Mouse (Mus musculus): ENCODE data around the gene Aknad1. TPM values are rescaled to one million over a fixed set of nuclear protein-coding genes. Genes with fewer than 3 reads are reported as not detected.

Aknad1 gene
- polyA plus RNA-seq, 1 experiment: not detected

DNA sequence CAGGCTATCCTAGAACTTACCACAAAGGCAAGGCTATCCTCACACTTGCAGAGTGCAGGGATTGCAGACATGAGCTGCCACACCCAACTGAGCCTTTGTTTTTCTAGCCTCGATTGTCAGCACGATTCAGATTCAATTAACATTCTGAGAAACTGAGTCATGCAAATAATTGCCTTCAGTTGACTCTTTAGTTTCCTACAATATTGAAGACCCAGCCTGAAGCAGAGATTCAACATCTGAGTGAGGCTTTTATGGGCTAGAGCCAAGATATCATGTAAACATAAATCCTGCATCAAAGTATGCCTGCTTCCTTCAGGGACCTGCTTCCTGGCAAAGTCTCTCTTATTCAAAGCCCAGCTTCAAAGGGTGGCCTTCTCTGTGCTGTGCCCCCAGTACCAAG, 24.2 kb downstream of the Aknad1 start:
- Histone ChIP-seq H3K27ac (ENCODE audit: insufficient read depth, low read depth, low read length) (no peak overlapping the region), H3K4me1 (ENCODE audit: control insufficient read depth, insufficient read depth, low read length) (peaks cover 27% of the 10 kb centered on the region), H3K4me3 (ENCODE audit: insufficient read depth, low read length) (no peak overlapping the region)
- no peak for TF ChIP-seq CTCF (IDR thresholded peaks at IDR 0.05; ENCODE audit: low read depth, low read length)
- TF ChIP-seq POLR2A (IDR thresholded peaks at IDR 0.05; ENCODE audit: borderline replicate concordance, low read depth, low read length): no peak

DNA sequence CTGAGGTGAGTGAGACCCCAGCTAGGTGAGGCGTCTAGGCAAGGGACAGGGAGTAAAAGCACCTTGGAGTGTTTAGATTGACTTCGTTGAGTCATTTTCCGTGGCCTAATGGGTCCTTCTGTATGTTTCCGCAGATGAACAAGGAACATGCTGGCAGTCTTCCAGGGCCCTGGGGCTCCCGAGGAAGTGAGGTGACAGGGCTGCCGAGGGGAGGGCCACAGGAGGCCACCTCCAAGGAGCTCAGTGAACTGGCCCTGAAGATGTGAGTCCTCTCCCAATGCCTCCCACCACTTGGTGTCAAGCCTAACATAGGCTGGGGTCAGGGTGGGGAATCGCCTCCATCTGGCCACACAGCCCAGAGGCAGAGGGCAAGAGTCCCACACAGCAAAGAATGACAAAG, 25.5 kb downstream of the Aknad1 start:
- H3K27ac ChIP-seq (ENCODE audit: insufficient read depth, low read depth, low read length): no peak overlapping the region
- no peak for TF ChIP-seq CTCF (IDR thresholded peaks at IDR 0.05; ENCODE audit: low read depth, low read length)
- TF ChIP-seq POLR2A (IDR thresholded peaks at IDR 0.05; ENCODE audit: borderline replicate concordance, low read depth, low read length): no peak
- H3K4me3 ChIP-seq (ENCODE audit: insufficient read depth, low read length): no peak overlapping the region
- peaks cover 27% of the 10 kb centered on the region for H3K4me1 ChIP-seq (ENCODE audit: control insufficient read depth, insufficient read depth, low read length)

DNA sequence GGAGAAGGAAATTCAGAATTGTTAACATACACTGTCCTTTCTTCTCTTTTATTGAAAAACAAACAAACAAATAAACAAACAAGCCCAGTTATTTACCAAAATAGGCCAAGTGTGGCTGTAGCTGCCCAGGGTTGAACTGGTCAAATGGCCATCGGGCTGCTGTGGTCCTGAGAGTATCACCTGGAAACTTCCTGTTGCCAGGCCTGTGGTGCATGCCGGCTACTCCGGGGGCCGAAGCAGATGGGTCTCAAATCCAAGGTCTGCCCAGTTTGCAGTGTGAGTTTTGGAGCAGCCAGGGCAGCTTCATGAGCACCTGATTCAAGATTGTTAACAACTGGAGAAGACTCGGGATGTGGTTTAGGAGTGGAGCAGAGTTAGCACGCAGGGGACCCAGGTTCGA, 26.0 kb downstream of the Aknad1 start:
- peaks cover 27% of the 10 kb centered on the region for H3K4me1 ChIP-seq (ENCODE audit: control insufficient read depth, insufficient read depth, low read length)
- no peak for TF ChIP-seq POLR2A (IDR thresholded peaks at IDR 0.05; ENCODE audit: borderline replicate concordance, low read depth, low read length)
- TF ChIP-seq CTCF (IDR thresholded peaks at IDR 0.05; ENCODE audit: low read depth, low read length): no peak
- H3K4me3 ChIP-seq (ENCODE audit: insufficient read depth, low read length): no peak overlapping the region
- H3K27ac ChIP-seq (ENCODE audit: insufficient read depth, low read depth, low read length): no peak overlapping the region

DNA sequence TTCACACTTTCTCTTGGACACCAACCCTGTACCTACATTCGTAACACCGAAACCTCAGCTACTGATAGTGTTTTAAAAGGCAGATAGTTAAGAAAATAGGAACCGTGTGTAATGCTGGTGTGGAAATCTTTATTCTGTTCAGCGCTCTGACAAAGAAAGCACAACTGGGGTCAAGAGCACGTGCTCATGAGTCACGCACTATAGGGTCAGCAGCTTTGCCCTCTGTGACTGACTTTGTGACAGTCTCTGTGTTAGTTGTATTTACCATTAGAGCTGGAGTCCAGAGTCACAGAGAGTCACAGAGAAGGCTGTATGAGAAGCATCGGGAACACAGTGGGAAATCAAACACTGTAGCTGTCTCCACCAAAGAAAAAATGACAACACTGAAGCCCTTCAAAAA, 27.5 kb downstream of the Aknad1 start:
- TF ChIP-seq CTCF (IDR thresholded peaks at IDR 0.05; ENCODE audit: low read depth, low read length): no peak
- no peak for TF ChIP-seq POLR2A (IDR thresholded peaks at IDR 0.05; ENCODE audit: borderline replicate concordance, low read depth, low read length)
- Histone ChIP-seq H3K4me3 (ENCODE audit: insufficient read depth, low read length) (no peak overlapping the region), H3K4me1 (ENCODE audit: control insufficient read depth, insufficient read depth, low read length) (peaks cover 27% of the 10 kb centered on the region), H3K27ac (ENCODE audit: insufficient read depth, low read depth, low read length) (peak overlapping the region; percentile 72)

DNA sequence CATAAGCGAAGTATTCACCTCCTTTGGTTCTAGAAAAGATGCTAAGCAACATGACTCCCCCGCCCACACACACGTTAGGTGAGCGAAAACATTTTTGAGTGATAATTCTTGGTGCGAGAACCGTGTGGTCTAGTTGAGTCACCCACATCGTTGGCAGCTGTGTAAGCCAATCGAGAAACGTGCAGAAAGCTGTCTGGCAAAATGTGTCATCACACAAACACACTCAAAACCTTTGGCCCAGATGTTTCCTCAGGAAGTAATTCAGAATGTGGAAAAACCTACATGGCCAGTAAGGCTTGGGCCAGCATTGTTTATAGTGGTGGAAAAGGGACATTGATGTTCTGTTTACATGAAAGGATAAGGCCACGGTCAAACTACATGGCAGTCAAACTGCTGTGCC, 28.0 kb downstream of the Aknad1 start:
- TF ChIP-seq POLR2A (IDR thresholded peaks at IDR 0.05; ENCODE audit: borderline replicate concordance, low read depth, low read length) (no peak), CTCF (IDR thresholded peaks at IDR 0.05; ENCODE audit: low read depth, low read length) (no peak)
- H3K27ac ChIP-seq (ENCODE audit: insufficient read depth, low read depth, low read length): peak overlapping the region; percentile 72
- H3K4me1 ChIP-seq (ENCODE audit: control insufficient read depth, insufficient read depth, low read length): peaks cover 27% of the 10 kb centered on the region
- H3K4me3 ChIP-seq (ENCODE audit: insufficient read depth, low read length): no peak overlapping the region

DNA sequence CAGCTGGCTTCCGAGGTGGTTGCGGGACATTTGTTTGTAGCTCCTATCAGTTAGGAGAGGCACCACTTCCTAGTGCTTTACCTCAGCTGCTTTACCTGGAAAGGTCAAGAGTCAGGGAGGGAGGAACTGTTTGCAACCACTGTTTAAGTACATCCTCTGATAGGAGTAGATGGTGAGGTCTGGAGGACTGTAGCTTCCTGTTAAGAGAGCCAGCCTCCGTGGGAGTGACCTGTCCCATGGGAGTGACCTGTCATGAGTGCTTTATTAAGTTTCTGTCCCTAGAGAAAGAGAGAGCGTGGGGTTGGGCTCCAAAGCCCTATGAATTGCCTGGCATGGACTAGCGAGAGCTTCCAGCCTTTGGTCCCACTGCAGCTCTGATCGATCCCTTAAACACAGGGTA, 30.1 kb downstream of the Aknad1 start:
- Histone ChIP-seq H3K4me1 (ENCODE audit: control insufficient read depth, insufficient read depth, low read length) (peaks cover 27% of the 10 kb centered on the region), H3K4me3 (ENCODE audit: insufficient read depth, low read length) (no peak overlapping the region), H3K27ac (ENCODE audit: insufficient read depth, low read depth, low read length) (no peak overlapping the region)
- TF ChIP-seq POLR2A (IDR thresholded peaks at IDR 0.05; ENCODE audit: borderline replicate concordance, low read depth, low read length) (no peak), CTCF (IDR thresholded peaks at IDR 0.05; ENCODE audit: low read depth, low read length) (no peak)

DNA sequence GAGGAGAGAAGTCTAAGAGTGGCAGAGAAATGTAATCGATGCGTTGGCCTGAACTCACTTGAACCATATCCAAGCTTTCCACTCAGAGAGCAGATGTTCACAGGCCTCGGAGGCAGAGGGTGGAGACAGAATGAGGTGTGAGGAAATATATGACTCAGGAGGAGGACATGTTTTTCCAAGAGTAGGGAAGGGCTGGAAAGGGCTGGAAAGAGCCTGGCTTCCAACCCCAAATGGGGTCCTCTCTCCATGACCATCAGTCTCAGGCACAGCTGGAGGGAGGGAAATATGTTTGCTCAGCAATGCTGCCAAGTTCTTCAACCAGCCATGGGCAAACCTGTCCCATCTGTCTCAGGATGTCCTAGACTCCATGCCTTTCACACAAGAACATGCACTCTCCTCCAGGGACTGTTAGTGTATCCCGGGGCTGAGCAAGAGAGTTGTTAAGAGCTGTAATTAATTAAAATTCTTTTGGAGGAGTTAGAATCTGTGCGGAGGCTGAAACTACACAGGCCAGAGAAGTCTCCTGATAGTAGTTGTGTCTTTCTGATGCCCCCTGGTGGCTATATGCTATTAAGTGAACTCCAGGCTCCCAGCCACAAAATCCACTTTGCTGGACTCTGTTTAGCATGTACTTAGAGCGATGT, 31.4 kb downstream of the Aknad1 start:
- Histone ChIP-seq H3K27ac (ENCODE audit: insufficient read depth, low read depth, low read length) (no peak overlapping the region), H3K4me3 (ENCODE audit: insufficient read depth, low read length) (no peak overlapping the region), H3K4me1 (ENCODE audit: control insufficient read depth, insufficient read depth, low read length) (peaks cover 21% of the 10 kb centered on the region)
- no peak for TF ChIP-seq CTCF (IDR thresholded peaks at IDR 0.05; ENCODE audit: low read depth, low read length)
- TF ChIP-seq POLR2A (IDR thresholded peaks at IDR 0.05; ENCODE audit: borderline replicate concordance, low read depth, low read length): no peak

DNA sequence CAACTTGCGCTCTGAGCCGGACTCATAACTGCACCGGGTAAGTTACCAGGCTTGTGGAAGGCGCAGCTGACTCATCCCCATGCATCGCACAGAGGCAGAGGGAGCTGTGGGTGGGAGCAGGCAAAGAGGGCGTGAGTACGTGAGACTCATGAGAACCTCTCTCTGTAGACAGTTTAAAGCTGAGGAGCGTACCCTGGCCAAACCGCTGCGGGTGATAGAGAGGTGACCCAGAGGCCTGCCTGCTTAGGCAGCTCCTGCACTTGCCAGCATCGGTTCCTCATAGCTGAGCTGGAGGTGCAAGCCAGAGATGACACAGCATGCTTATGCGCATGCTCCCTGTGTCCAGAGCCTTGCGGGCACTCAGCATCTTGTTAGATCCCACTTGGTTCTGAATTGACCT, 32.8 kb downstream of the Aknad1 start:
- no peak overlapping the region for H3K27ac ChIP-seq (ENCODE audit: insufficient read depth, low read depth, low read length)
- TF ChIP-seq CTCF (IDR thresholded peaks at IDR 0.05; ENCODE audit: low read depth, low read length) (no peak), POLR2A (IDR thresholded peaks at IDR 0.05; ENCODE audit: borderline replicate concordance, low read depth, low read length) (no peak)
- no peak overlapping the region for H3K4me3 ChIP-seq (ENCODE audit: insufficient read depth, low read length)
- H3K4me1 ChIP-seq (ENCODE audit: control insufficient read depth, insufficient read depth, low read length): peaks cover 10% of the 10 kb centered on the region

DNA sequence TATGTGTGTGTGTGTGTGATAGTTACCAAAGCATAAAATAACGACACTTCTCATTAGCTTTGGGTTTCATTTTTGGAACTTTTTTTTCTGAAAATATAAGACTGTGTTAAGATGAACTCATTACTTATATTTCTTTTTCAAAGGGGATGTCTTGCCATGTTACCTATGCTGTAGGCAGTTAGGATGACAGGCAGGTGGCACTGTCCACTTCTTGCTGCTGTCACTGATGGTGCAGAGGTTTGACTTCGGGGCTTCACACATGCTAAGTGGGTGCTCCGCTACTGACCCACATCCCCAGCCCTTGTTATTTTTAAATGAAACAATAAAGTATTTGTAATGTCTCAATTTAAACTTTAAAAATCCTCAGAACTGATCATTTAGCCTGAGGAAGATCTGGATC, 33.4 kb downstream of the Aknad1 start:
- no peak overlapping the region for H3K27ac ChIP-seq (ENCODE audit: insufficient read depth, low read depth, low read length)
- H3K4me3 ChIP-seq (ENCODE audit: insufficient read depth, low read length): no peak overlapping the region
- no peak for TF ChIP-seq POLR2A (IDR thresholded peaks at IDR 0.05; ENCODE audit: borderline replicate concordance, low read depth, low read length)
- TF ChIP-seq CTCF (IDR thresholded peaks at IDR 0.05; ENCODE audit: low read depth, low read length): no peak
- peaks cover 4% of the 10 kb centered on the region; the same call in 1 of the 2 replicates for H3K4me1 ChIP-seq (ENCODE audit: control insufficient read depth, insufficient read depth, low read length)

DNA sequence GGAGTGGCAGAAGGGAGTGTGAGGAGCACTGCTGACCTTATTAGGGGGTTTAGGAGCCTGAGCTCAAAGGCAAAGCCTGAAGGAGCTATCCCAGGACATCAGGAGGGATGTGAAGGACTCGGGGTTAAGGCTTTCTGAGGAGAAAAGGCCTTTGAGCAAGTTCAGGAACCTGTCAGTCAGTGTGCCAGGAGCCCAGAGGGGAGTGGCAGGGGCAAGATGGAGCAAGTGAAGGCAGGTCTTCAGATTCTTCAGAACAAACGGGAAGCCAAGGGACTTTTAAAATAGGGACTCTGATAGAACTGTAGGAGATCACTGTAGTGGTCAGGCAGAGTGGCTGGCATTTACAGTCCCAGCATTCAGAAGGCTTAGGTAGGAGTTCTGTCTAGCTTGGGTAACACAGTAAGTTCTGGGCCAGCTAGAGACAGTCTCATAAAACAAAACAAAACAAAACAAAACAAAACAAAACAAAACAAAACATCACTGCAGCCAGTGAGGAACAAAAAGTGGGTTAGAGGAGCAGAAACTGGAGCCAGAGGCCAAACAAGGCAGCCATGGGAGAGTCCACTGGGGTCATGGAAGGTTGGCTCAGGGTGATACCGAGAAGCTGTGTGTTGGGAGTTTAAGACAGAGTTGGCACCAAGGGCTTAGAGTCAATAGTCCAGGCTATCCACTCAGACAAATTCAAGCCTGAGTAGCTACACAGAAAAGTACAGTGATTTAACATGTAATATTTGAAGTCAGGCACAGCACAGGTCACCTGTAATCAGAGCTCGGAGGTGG, 39.5 kb downstream of the Aknad1 start:
- Histone ChIP-seq H3K4me3 (ENCODE audit: insufficient read depth, low read length) (no peak overlapping the region), H3K27ac (ENCODE audit: insufficient read depth, low read depth, low read length) (no peak overlapping the region), H3K4me1 (ENCODE audit: control insufficient read depth, insufficient read depth, low read length) (peaks cover 6% of the 10 kb centered on the region; the same call in 1 of the 2 replicates)
- TF ChIP-seq CTCF (IDR thresholded peaks at IDR 0.05; ENCODE audit: low read depth, low read length): no peak
- TF ChIP-seq POLR2A (IDR thresholded peaks at IDR 0.05; ENCODE audit: borderline replicate concordance, low read depth, low read length): no peak

Data from bone marrow macrophage, adult 2 months (primary cell).